Mouse (Mus musculus) hindbrain, embryonic 15.5 days (tissue): Measurements from ENCODE around the gene Sgpl1. TPM values are rescaled to one million over a fixed set of nuclear protein-coding genes. Genes with fewer than 3 reads are reported as not detected.
A peak's percentile ranks its signal among the peaks of the same experiment; 100 is the strongest.

ENCODE experiments used
- ATAC-seq: fragments of 200-750 bp; cut with Nextera tagmentation; 2 replicates; pipeline ENCODE4 v1.8.0; 2017; ENCODE audit warnings: low read depth, moderate number of reproducible peaks, moderate TSS enrichment; ENCODE audit not compliant: low FRiP score
- H3K27ac ChIP-seq: fragments of 300-500 bp; sonication (generic); replicated peaks from 2 replicates; pipeline ENCODE4 v1.5.1; 2015; ENCODE audit warnings: mild to moderate bottlenecking, inconsistent platforms
- H3K27me3 ChIP-seq: fragments of 300-500 bp; sonication (generic); 2 replicates; pipeline ENCODE4 v1.6.1; 2015; ENCODE audit warnings: control low read depth, inconsistent platforms
- H3K36me3 ChIP-seq: fragments of 300-500 bp; sonication (generic); 2 replicates; pipeline ENCODE4 v1.6.1; 2015; ENCODE audit warnings: control low read depth, inconsistent platforms
- H3K4me1 ChIP-seq: fragments of 300-500 bp; sonication (generic); replicated peaks from 2 replicates; pipeline ENCODE4 v1.6.1; 2015; ENCODE audit warnings: control low read depth, inconsistent platforms
- H3K4me2 ChIP-seq: fragments of 300-500 bp; sonication (generic); 2 replicates; pipeline ENCODE4 v1.6.1; 2015; ENCODE audit warnings: moderate library complexity, mild to moderate bottlenecking, inconsistent platforms
- H3K4me3 ChIP-seq: fragments of 300-500 bp; sonication (generic); 2 replicates; pipeline ENCODE4 v1.5.1; 2015; ENCODE audit warnings: mild to moderate bottlenecking, inconsistent platforms
- H3K9ac ChIP-seq: fragments of 300-500 bp; sonication (generic); 2 replicates; pipeline ENCODE4 v1.6.1; 2015; ENCODE audit warnings: inconsistent platforms
- H3K9me3 ChIP-seq: fragments of 300-500 bp; sonication (generic); 2 replicates; pipeline ENCODE4 v1.6.1; 2016; ENCODE audit warnings: control low read depth, inconsistent platforms
- WGBS: fragments of 180-500 bp; shearing (Covaris S2); methylation state at CpG from one replicate; pipeline ENCODE4 v1.1.7; 2015; 5-methylcytosine and 5-hydroxymethylcytosine counted together
- microRNA-seq: library from miRNA; unstranded; fragments of <30 nt; microRNA quantifications from one replicate; pipeline ENCODE4, GENCODE M21; 2016
- polyA plus RNA-seq: library from polyadenylated mRNA; unstranded; fragments of >200 nt; fragmentation: Nextera tagmentation; extraction: Ambion mirVana; gene quantifications from 2 replicates; pipeline ENCODE4 v1.2.1, GENCODE M21; 2015

Sgpl1 gene
- polyA plus RNA-seq, 1 experiment from 2014 or later: 47.9 TPM

DNA sequence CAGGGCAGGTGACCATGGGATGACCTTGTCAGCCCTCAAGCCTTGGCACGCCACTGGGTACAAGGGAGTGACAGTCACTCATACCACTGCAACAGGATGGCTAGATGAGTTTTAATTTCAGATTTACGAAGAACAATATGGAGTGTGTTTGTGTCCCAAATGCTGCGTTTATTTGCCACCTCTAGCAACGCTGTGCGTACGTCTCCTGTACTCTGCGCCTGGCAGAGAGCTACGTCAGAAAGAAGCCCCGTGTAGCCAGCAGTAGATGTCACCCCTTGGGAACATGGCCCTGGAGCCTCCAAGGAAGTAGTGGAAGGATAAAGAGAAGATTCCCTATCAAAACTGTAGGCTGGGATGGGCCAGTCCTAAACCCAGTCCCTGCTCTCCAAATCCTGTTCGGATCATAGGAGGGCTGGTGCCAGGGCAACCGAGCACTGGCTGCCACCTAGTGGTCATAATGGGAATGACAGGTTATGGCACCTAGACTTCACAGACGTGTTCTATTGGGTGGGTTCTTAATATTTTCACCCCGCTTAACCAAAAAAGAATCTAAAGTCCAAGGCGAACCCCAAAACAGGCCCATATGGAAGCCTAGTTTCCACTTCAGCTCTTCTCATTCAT is 95.4 kb downstream of the Sgpl1 start:
- peaks cover 10% of the 10 kb centered on the region; the same call in 1 of the 2 replicates for H3K27me3 ChIP-seq
- H3K9me3 ChIP-seq: no peaks in the 10 kb centered on the region
- H3K27ac ChIP-seq: no peak overlapping the region
- H3K4me3 ChIP-seq: no peak overlapping the region
- H3K36me3 ChIP-seq: no peaks in the 10 kb centered on the region
- H3K4me1 ChIP-seq: no peaks in the 10 kb centered on the region
- no peak overlapping the region for H3K9ac ChIP-seq
- peak; percentile 74 for ATAC-seq
- 58% methylated on average over 14 of the region's 14 CpGs for WGBS
- no peak overlapping the region for H3K4me2 ChIP-seq

Small RNAs within 50 kb of the gene (microRNA-seq; reads per million reads assigned to microRNA genes)
- not detected for gene Gm44308

Other genes with a start within 250 kb of the Sgpl1 start
- 42.8 and 47.7 TPM in 2 replicates for gene Pcbd1, start 58.4 kb downstream of the Sgpl1 start, polyA plus RNA-seq
- gene Tbata, start 24.3 kb upstream of the Sgpl1 start, polyA plus RNA-seq: 0.21 and 0.56 TPM in 2 replicates
- gene Adamts14, start 125.7 kb upstream of the Sgpl1 start, polyA plus RNA-seq: 0.26 and 0.35 TPM in 2 replicates
- gene Prf1, start 150.1 kb upstream of the Sgpl1 start, polyA plus RNA-seq: not detected in 2 replicates
- gene Pald1, start 235.8 kb upstream of the Sgpl1 start, polyA plus RNA-seq: 26.4 and 32.4 TPM in 2 replicates